Mouse (Mus musculus): Measurements from ENCODE around the gene Cyp26a1.

The Cyp26a1 gene

GRCm38 (mm10) chr19:37698273-37699160 lies 919 bp downstream of the Cyp26a1 start:
- peak; percentile 52 for DNase-seq (ENCODE audit: low spot score)

GRCm38 (mm10) chr19:37699711-37700110 lies 2.1 kb downstream of the Cyp26a1 start:
- DNase-seq (ENCODE audit: low spot score) = no peak

- DNase-seq (ENCODE audit: low spot score) = no peak
Observed at GRCm38 (mm10) chr19:37702377-37703076, 4.9 kb downstream of the Cyp26a1 start.

GRCm38 (mm10) chr19:37703902-37704509 lies 6.4 kb downstream of the Cyp26a1 start:
- peak; percentile 91 for DNase-seq (ENCODE audit: low spot score)

- no peak for DNase-seq (ENCODE audit: low spot score)
Observed at GRCm38 (mm10) chr19:37705722-37706121, 8.1 kb downstream of the Cyp26a1 start.

GRCm38 (mm10) chr19:37714681-37715080 lies 17.1 kb downstream of the Cyp26a1 start:
- DNase-seq (ENCODE audit: low spot score) = no peak

- DNase-seq (ENCODE audit: low spot score) = no peak
Observed at GRCm38 (mm10) chr19:37715980-37716379, 18.4 kb downstream of the Cyp26a1 start.

GRCm38 (mm10) chr19:37716524-37717175 lies 19.1 kb downstream of the Cyp26a1 start:
- peak; percentile 58 for DNase-seq (ENCODE audit: low spot score)

- DNase-seq (ENCODE audit: low spot score) = no peak
Observed at GRCm38 (mm10) chr19:37719166-37719565, 21.6 kb downstream of the Cyp26a1 start.

- peak; percentile 43 for DNase-seq (ENCODE audit: low spot score)
Observed at GRCm38 (mm10) chr19:37724591-37724990, 27.0 kb downstream of the Cyp26a1 start.

GRCm38 (mm10) chr19:37726585-37726984 lies 29.0 kb downstream of the Cyp26a1 start:
- DNase-seq (ENCODE audit: low spot score) = peak; percentile 17

GRCm38 (mm10) chr19:37727366-37727765 lies 29.8 kb downstream of the Cyp26a1 start:
- peak; percentile 12 for DNase-seq (ENCODE audit: low spot score)

GRCm38 (mm10) chr19:37735426-37735825 lies 37.8 kb downstream of the Cyp26a1 start:
- DNase-seq (ENCODE audit: low spot score) = no peak

- DNase-seq (ENCODE audit: low spot score) = no peak
Observed at GRCm38 (mm10) chr19:37738575-37738974, 41.0 kb downstream of the Cyp26a1 start.

GRCm38 (mm10) chr19:37740043-37740442 lies 42.4 kb downstream of the Cyp26a1 start:
- no peak for DNase-seq (ENCODE audit: low spot score)
